Mouse (Mus musculus): ENCODE data around the gene Arhgef7. TPM values are rescaled to one million over a fixed set of nuclear protein-coding genes. Genes with fewer than 3 reads are reported as not detected.

Arhgef7 gene
- polyA plus RNA-seq, 1 experiment from 2014 or later: 67.2 TPM

DNA sequence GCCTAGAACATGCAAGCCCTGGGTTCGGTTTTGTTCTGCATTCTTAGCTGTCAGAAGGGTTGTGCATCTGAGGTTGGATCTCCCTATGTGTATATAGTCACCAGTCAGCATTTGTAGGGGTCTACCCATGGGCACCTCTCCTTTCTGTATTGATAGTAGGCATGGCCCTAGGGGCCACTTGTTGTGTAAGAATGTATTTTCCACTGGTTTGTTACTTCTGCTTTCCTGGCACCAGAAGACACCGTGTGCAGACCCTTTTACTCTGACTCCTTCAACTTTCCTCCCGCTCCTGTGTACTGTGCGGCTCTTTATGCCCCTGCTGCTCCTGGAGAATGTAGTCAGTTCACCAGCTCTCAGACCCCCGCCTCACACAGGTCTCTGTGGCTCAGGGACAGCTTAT is 80.5 kb downstream of the Arhgef7 start:
- Histone ChIP-seq H3K9me3 (replicated peaks; ENCODE audit: control insufficient read depth, low read length, poor library complexity, severe bottlenecking) (no peaks in the 10 kb centered on the region), H3K4me2 (ENCODE audit: low read length) (no peak overlapping the region), H3K4me3 (ENCODE audit: low read depth, low read length) (no peak overlapping the region), H3K9ac (ENCODE audit: low read depth, low read length) (no peak overlapping the region), H3K36me3 (ENCODE audit: control insufficient read depth, insufficient read depth, low read length) (peaks cover 34% of the 10 kb centered on the region), H3K27ac (ENCODE audit: low read length) (no peak overlapping the region), H3K4me1 (ENCODE audit: control insufficient read depth, insufficient read depth, low read length) (no peaks in the 10 kb centered on the region), H3K27me3 (ENCODE audit: control insufficient read depth, insufficient read depth, low read depth, low read length) (no peaks in the 10 kb centered on the region)
- WGBS: 89% methylated on average over 5 of the region's 5 CpGs
- no peak for ATAC-seq

DNA sequence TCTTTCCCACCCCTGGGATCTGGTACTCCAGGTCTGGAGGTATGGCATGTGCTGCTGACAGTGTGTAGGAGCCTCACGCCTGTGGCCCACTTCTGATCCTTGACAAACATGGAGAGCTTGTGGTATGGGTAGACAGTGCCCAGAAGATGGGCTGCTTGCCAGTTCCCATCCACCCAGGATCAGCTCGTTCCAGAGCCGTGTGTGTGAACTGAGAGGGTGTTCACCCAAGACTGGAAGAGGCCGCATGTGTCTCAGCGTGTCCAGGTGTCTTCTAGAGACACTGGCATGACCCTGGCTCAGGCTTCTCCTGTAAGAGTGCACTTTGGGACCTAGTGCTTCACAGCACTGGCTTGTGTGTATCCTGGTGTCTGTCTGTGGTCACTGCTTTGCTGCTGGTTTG is 82.9 kb downstream of the Arhgef7 start:
- no peaks in the 10 kb centered on the region for H3K27me3 ChIP-seq (ENCODE audit: control insufficient read depth, insufficient read depth, low read depth, low read length)
- ATAC-seq: no peak

DNA sequence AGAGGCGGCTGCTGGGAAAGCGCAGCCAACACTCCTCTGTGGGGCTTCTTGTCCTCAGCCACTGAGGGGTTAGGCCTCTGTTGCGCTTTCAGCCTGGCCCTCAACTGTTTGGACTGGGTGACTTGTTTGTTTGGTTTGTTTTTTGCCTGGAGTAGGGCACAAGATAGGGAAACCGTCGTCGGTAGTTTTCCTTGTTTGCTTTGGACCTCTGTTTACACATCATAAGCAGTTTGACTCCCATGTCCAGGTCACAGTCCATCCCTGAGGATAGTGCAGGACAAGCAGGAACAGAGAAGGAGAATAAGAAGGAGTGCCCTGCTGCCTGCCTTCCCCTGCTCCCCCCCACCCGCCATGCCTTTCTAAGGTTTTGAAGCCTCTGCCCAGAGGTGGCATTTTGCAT is 86.3 kb downstream of the Arhgef7 start:
- H3K9me3 ChIP-seq (replicated peaks; ENCODE audit: control insufficient read depth, low read length, poor library complexity, severe bottlenecking): no peaks in the 10 kb centered on the region
- H3K4me3 ChIP-seq (ENCODE audit: low read depth, low read length): no peak overlapping the region
- WGBS: 86% methylated on average over 7 of the region's 7 CpGs
- no peak overlapping the region for H3K9ac ChIP-seq (ENCODE audit: low read depth, low read length)
- no peaks in the 10 kb centered on the region for H3K27me3 ChIP-seq (ENCODE audit: control insufficient read depth, insufficient read depth, low read depth, low read length)
- H3K36me3 ChIP-seq (ENCODE audit: control insufficient read depth, insufficient read depth, low read length): peaks cover 66% of the 10 kb centered on the region
- no peaks in the 10 kb centered on the region for H3K4me1 ChIP-seq (ENCODE audit: control insufficient read depth, insufficient read depth, low read length)
- H3K27ac ChIP-seq (ENCODE audit: low read length): no peak overlapping the region
- no peak for ATAC-seq
- H3K4me2 ChIP-seq (ENCODE audit: low read length): no peak overlapping the region

More for the DNA sequence above, 82.9 kb downstream of the Arhgef7 start:
- Histone ChIP-seq H3K4me2 (ENCODE audit: low read length) (no peak overlapping the region), H3K9me3 (replicated peaks; ENCODE audit: control insufficient read depth, low read length, poor library complexity, severe bottlenecking) (no peaks in the 10 kb centered on the region), H3K27ac (ENCODE audit: low read length) (no peak overlapping the region), H3K36me3 (ENCODE audit: control insufficient read depth, insufficient read depth, low read length) (peaks cover 46% of the 10 kb centered on the region), H3K4me3 (ENCODE audit: low read depth, low read length) (no peak overlapping the region), H3K9ac (ENCODE audit: low read depth, low read length) (no peak overlapping the region), H3K4me1 (ENCODE audit: control insufficient read depth, insufficient read depth, low read length) (no peaks in the 10 kb centered on the region)
- WGBS: 88% methylated on average over 5 of the region's 5 CpGs

DNA sequence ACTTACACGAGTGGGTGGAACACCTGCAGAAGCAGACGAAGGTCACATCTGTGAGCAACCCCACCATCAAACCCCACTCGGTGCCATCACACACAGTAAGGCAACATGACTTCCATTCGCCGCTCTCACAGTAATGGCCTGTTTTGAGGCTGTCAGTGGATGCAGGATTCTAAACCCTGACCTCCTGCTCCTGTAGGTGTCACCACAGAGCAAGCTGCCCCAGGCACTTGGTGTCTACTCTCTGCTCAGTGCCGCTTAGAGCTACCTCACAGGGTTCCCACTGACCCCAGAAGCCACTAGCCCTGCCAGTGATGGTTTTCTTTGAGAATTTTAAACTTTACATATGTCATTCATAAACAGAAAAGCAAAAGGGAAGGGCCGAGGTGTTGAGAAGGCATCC is 87.7 kb downstream of the Arhgef7 start:
- no peak overlapping the region for H3K4me3 ChIP-seq (ENCODE audit: low read depth, low read length)
- H3K4me2 ChIP-seq (ENCODE audit: low read length): no peak overlapping the region
- 83% methylated on average over 7 of the region's 7 CpGs for WGBS
- no peaks in the 10 kb centered on the region for H3K9me3 ChIP-seq (replicated peaks; ENCODE audit: control insufficient read depth, low read length, poor library complexity, severe bottlenecking)
- H3K9ac ChIP-seq (ENCODE audit: low read depth, low read length): no peak overlapping the region
- peaks cover 65% of the 10 kb centered on the region for H3K36me3 ChIP-seq (ENCODE audit: control insufficient read depth, insufficient read depth, low read length)
- no peaks in the 10 kb centered on the region for H3K4me1 ChIP-seq (ENCODE audit: control insufficient read depth, insufficient read depth, low read length)
- no peaks in the 10 kb centered on the region for H3K27me3 ChIP-seq (ENCODE audit: control insufficient read depth, insufficient read depth, low read depth, low read length)
- H3K27ac ChIP-seq (ENCODE audit: low read length): no peak overlapping the region
- ATAC-seq: no peak

DNA sequence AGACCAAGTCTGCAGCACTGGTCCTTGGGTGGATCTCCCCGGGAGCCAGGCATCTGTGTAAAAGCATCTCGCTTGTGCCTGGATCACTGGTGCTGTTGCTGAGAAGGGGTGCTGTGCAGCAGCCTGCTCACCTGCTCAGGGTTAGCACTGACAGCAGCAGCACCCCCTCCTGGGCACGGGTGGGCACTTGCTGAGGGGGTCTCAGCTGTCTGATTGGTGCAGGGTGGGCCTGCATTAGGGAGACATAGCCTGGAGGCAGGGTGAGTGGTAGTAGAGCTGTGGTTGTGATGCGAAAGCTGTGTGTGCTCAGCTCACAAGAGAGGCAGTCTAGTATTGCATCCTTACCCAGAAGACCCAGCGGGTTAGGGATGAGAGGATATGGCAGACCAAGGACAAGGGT is 92.6 kb downstream of the Arhgef7 start:
- Histone ChIP-seq H3K36me3 (ENCODE audit: control insufficient read depth, insufficient read depth, low read length) (peaks cover 53% of the 10 kb centered on the region), H3K9me3 (replicated peaks; ENCODE audit: control insufficient read depth, low read length, poor library complexity, severe bottlenecking) (no peaks in the 10 kb centered on the region), H3K4me3 (ENCODE audit: low read depth, low read length) (no peak overlapping the region), H3K4me1 (ENCODE audit: control insufficient read depth, insufficient read depth, low read length) (no peaks in the 10 kb centered on the region), H3K27me3 (ENCODE audit: control insufficient read depth, insufficient read depth, low read depth, low read length) (no peaks in the 10 kb centered on the region), H3K9ac (ENCODE audit: low read depth, low read length) (no peak overlapping the region), H3K4me2 (ENCODE audit: low read length) (no peak overlapping the region), H3K27ac (ENCODE audit: low read length) (no peak overlapping the region)
- WGBS: 87% methylated on average over 5 of the region's 5 CpGs
- no peak for ATAC-seq

DNA sequence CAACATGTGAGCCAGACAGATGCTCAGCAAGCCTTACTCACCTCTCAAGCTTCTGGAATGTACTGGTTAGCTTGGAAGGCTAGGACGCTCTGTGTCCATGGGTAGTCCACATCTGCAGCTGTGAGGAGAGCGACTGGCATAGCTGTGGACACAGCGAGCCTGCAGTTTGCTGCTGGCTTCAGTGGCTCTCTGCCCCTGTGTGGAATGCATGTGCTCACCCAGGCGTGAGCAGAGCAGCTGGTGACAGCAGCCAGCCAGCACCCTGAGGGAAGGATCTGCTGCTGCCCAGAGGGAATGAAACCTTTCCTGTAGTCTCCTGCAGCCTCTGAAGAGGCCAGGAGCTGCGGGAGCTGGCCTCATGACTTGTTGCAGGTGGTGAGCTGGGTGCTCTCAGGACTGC is 93.0 kb downstream of the Arhgef7 start:
- H3K9ac ChIP-seq (ENCODE audit: low read depth, low read length): no peak overlapping the region
- H3K36me3 ChIP-seq (ENCODE audit: control insufficient read depth, insufficient read depth, low read length): peaks cover 52% of the 10 kb centered on the region
- H3K9me3 ChIP-seq (replicated peaks; ENCODE audit: control insufficient read depth, low read length, poor library complexity, severe bottlenecking): no peaks in the 10 kb centered on the region
- 80% methylated on average over 5 of the region's 5 CpGs for WGBS
- H3K4me3 ChIP-seq (ENCODE audit: low read depth, low read length): no peak overlapping the region
- H3K27ac ChIP-seq (ENCODE audit: low read length): no peak overlapping the region
- no peak overlapping the region for H3K4me2 ChIP-seq (ENCODE audit: low read length)
- no peak for ATAC-seq
- no peaks in the 10 kb centered on the region for H3K27me3 ChIP-seq (ENCODE audit: control insufficient read depth, insufficient read depth, low read depth, low read length)
- H3K4me1 ChIP-seq (ENCODE audit: control insufficient read depth, insufficient read depth, low read length): no peaks in the 10 kb centered on the region

DNA sequence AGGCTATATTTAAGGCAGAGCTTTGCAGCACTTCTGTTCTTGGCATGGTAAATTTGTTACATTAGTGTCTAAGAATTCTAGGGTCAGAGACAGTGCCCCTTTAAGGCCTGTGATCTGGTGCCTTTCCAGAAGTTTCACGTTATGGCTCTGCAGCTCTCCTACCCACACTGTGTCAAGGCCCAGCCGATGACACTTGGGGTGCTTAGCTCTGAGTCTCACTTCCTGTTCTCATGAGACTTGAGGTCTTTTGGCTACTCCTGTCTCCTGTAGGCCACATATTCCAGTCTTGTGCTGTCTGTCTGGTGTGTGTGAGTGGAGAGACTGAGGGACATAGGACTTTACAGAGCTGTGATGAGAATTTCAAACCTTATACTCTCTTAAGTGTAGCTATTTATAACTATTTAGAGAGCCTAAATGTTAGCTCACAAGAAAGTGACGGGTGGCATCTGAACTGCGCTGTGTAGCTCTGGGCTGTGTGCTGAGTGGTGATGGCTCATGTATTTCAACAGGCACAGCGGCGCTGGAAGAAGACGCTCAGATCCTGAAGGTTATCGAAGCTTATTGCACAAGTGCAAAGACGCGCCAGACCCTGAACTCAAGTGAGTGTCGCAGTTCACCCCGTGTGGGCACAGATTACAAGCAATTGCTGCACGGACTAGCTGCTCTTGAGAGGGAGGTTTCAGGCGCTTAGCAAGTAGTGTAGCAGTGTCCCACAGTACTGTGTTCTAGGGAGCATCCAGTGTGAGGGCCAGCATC is 94.1 kb downstream of the Arhgef7 start:
- 96% methylated on average over 14 of the region's 14 CpGs for WGBS

DNA sequence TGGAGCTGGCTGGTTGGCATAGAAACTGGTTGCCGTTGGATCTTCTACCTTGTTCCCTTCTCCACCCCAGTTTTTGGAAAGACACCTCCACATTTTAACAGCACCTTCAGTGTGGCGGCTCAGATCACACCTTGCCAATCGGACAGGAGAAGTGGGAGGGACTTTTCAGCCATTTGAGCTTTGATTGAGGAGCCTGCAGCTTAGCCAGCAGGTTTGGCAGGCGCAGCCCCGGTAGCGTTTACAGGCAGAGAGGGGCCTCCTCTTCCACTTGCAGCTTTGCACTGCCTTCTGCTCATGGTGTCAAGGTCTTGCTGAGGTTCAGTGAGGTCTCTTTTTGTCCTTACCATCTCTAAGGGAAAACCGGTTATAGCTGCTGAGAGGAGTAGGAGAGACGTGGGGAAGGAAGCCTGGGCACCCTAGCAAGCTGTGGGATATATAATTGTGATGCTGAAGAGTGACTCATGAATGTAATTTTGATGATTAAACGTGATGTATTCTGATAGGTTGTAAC is 95.1 kb downstream of the Arhgef7 start:
- H3K9ac ChIP-seq (ENCODE audit: low read depth, low read length): no peak overlapping the region
- H3K4me1 ChIP-seq (ENCODE audit: control insufficient read depth, insufficient read depth, low read length): no peaks in the 10 kb centered on the region
- H3K4me3 ChIP-seq (ENCODE audit: low read depth, low read length): no peak overlapping the region
- 86% methylated on average over 9 of the region's 9 CpGs for WGBS
- no peaks in the 10 kb centered on the region for H3K27me3 ChIP-seq (ENCODE audit: control insufficient read depth, insufficient read depth, low read depth, low read length)
- H3K27ac ChIP-seq (ENCODE audit: low read length): no peak overlapping the region
- no peaks in the 10 kb centered on the region for H3K9me3 ChIP-seq (replicated peaks; ENCODE audit: control insufficient read depth, low read length, poor library complexity, severe bottlenecking)
- no peak for ATAC-seq
- peaks cover 46% of the 10 kb centered on the region for H3K36me3 ChIP-seq (ENCODE audit: control insufficient read depth, insufficient read depth, low read length)
- H3K4me2 ChIP-seq (ENCODE audit: low read length): no peak overlapping the region

More for the DNA sequence above, 94.1 kb downstream of the Arhgef7 start:
- no peak overlapping the region for H3K4me2 ChIP-seq (ENCODE audit: low read length)
- no peak overlapping the region for H3K27ac ChIP-seq (ENCODE audit: low read length)
- ATAC-seq: no peak
- H3K9me3 ChIP-seq (replicated peaks; ENCODE audit: control insufficient read depth, low read length, poor library complexity, severe bottlenecking): no peaks in the 10 kb centered on the region
- H3K4me3 ChIP-seq (ENCODE audit: low read depth, low read length): no peak overlapping the region
- H3K27me3 ChIP-seq (ENCODE audit: control insufficient read depth, insufficient read depth, low read depth, low read length): no peaks in the 10 kb centered on the region
- H3K9ac ChIP-seq (ENCODE audit: low read depth, low read length): no peak overlapping the region
- H3K4me1 ChIP-seq (ENCODE audit: control insufficient read depth, insufficient read depth, low read length): no peaks in the 10 kb centered on the region
- peaks cover 51% of the 10 kb centered on the region for H3K36me3 ChIP-seq (ENCODE audit: control insufficient read depth, insufficient read depth, low read length)

DNA sequence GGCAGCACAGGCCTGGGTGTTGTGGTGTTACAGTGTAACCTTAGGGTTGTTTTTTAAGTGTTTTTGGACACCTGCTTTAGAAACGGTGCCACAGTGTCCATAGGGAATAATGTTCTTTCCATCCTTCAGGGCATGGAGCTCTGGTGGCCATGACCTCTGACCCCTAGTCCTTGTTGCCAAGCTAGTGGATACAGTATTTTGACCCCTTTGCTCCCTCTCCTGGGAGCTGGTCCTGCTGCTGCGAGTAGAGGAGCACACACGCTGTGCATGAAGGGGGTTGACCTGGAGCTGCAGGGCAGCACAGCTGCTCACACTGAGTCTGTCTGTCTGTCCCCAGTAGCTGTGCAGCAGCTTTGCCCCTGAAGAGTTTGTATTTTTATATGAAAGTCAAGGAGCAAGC is 98.2 kb downstream of the Arhgef7 start:
- no peaks in the 10 kb centered on the region for H3K27me3 ChIP-seq (ENCODE audit: control insufficient read depth, insufficient read depth, low read depth, low read length)
- no peaks in the 10 kb centered on the region for H3K9me3 ChIP-seq (replicated peaks; ENCODE audit: control insufficient read depth, low read length, poor library complexity, severe bottlenecking)
- H3K4me2 ChIP-seq (ENCODE audit: low read length): no peak overlapping the region
- H3K4me3 ChIP-seq (ENCODE audit: low read depth, low read length): no peak overlapping the region
- peaks cover 24% of the 10 kb centered on the region for H3K36me3 ChIP-seq (ENCODE audit: control insufficient read depth, insufficient read depth, low read length)
- peaks cover 12% of the 10 kb centered on the region for H3K4me1 ChIP-seq (ENCODE audit: control insufficient read depth, insufficient read depth, low read length)
- no peak overlapping the region for H3K27ac ChIP-seq (ENCODE audit: low read length)
- ATAC-seq: no peak
- 66% methylated on average over 3 of the region's 3 CpGs for WGBS
- H3K9ac ChIP-seq (ENCODE audit: low read depth, low read length): no peak overlapping the region

All from midbrain, embryonic 16.5 days (tissue).